17 mouse cellular contexts compared by ENCODE assay signal in genomic region chr16:13207649-13208048, GRCm38 (mm10). TPM values are rescaled to one million over a fixed set of nuclear protein-coding genes. Genes with fewer than 3 reads are reported as not detected.
DNase-seq lines count a peak whose midpoint lies in the region; TF ChIP-seq lines count a peak whose summit lies in the region.
"Had no signal": no experiment of that assay in that cellular context is flagged by ENCODE, and none has a peak within 500 bp of the region (broad histone marks: within the 10 kb centered on the region; RNA-seq: fewer than 3 reads in every experiment).

No protein-coding gene starts in this region.

- no peaks in the 10 kb centered on the region for H3K27me3 ChIP-seq in C2C12 (ENCODE audit: control insufficient read depth, insufficient read depth, insufficient read length)
- H3K27me3 ChIP-seq: embryonic facial prominence, embryonic 15.5 days; forebrain, embryonic 13.5 days; hindbrain, embryonic 12.5 days; lung, embryonic 15.5 days had no signal

- intact Hi-C loops in gastrocnemius, adult 2 months (cut with DNase I) = no loop called here
- intact Hi-C loops in left cerebral cortex, postnatal 10 days (cut with DNase I) = no loop called here
- intact Hi-C loops in left cerebral cortex, postnatal 14 days (cut with DNase I) = no loop called here

- no peak for TF ChIP-seq CTCF in gastrocnemius, adult 2 months (IDR thresholded peaks at IDR 0.05)
- no peak for TF ChIP-seq CTCF in C2C12 (IDR thresholded peaks at IDR 0.05; ENCODE audit: control insufficient read depth, insufficient read depth, insufficient read length)

- no peak overlapping the region for H3ac ChIP-seq in C2C12 (ENCODE audit: control insufficient read depth, insufficient read length, low read depth)

- no peaks in the 10 kb centered on the region for H3K79me3 ChIP-seq in C2C12 (ENCODE audit: low read depth)

- H3K36me3 ChIP-seq in C2C12 (ENCODE audit: control insufficient read depth, insufficient read depth) = no peaks in the 10 kb centered on the region
- H3K36me3 ChIP-seq: embryonic facial prominence, embryonic 15.5 days; hindbrain, embryonic 12.5 days; lung, embryonic 15.5 days had no signal

- DNase-seq in gastrocnemius, adult 2 months = no peak
- no peak for DNase-seq in gastrocnemius, adult 8-10 months (ENCODE audit: low spot score in 2 of 2)
- DNase-seq in left cerebral cortex, adult 11 months (ENCODE audit: low spot score) = peak; percentile 61
- DNase-seq in left cerebral cortex, postnatal 10 days (ENCODE audit: extremely low spot score in 1 of 2, low spot score in 2 of 2) = no peak
- DNase-seq in left cerebral cortex, postnatal 14 days (ENCODE audit: low spot score in 2 of 2) = peak; percentile 41 to 69
- no peak for DNase-seq in yolk sac, embryonic 10.5 days (ENCODE audit: low spot score)
- no peak for DNase-seq in adrenal gland, postnatal 25 days
- DNase-seq: adrenal gland, postnatal 10 days; B cell, adult 2 months; cerebellum, postnatal 25 days; kidney, adult 2 months; thymus, adult 18-20 months had no signal

- no peaks in the 10 kb centered on the region for H3K79me2 ChIP-seq in C2C12 (ENCODE audit: control insufficient read depth, insufficient read depth)

- peak overlapping the region; percentile 31; the same call in 1 of the 2 replicates for H3K27ac ChIP-seq in gastrocnemius, adult 2 months
- H3K27ac ChIP-seq: embryonic facial prominence, embryonic 15.5 days; forebrain, embryonic 13.5 days; hindbrain, embryonic 12.5 days; lung, embryonic 15.5 days had no signal

- no peak overlapping the region for H3K4me3 ChIP-seq in gastrocnemius, adult 2 months
- H3K4me3 ChIP-seq in C2C12 (ENCODE audit: insufficient read depth, poor library complexity, severe bottlenecking) = no peak overlapping the region
- H3K4me3 ChIP-seq: embryonic facial prominence, embryonic 15.5 days; forebrain, embryonic 13.5 days; hindbrain, embryonic 12.5 days; lung, embryonic 15.5 days had no signal

TF ChIP-seq in C2C12, 6 proteins besides CTCF, POLR2A, EP300 and RAD21:
- TF ChIP-seq MYOD1 (IDR thresholded peaks at IDR 0.05; ENCODE audit: control insufficient read depth, insufficient read length, low read depth) (peak; percentile 78), FOSL1 (IDR thresholded peaks at IDR 0.05; ENCODE audit: insufficient read depth, low read length, poor library complexity, severe bottlenecking) (no peak)

RNA-seq across cellular contexts. Expression of gene Mrtfb, which starts 48.6 kb away (rescaled TPM):
- total RNA-seq in gastrocnemius, adult 2 months (2021) = 10 to 100 TPM; 23.3 to 33.0 TPM
- 10 to 100 TPM; 24.7 to 25.9 (median 25.6) TPM for total RNA-seq in gastrocnemius, adult 8-10 months (2022)
- total RNA-seq in left cerebral cortex, postnatal 10 days (2021) = 100 to 1,000 TPM; 114 to 118 TPM
- 6.6 TPM for polyA plus RNA-seq in C2C12 (2012; fragmentation: generic; extraction: Trizol)
- total RNA-seq in left cerebral cortex, postnatal 14 days (2021) = 100 to 1,000 TPM; 161 to 175 TPM
- total RNA-seq in adrenal gland, postnatal 25 days (2021) = 36.9 and 49.1 TPM in 2 replicates

Comparison
In these comparisons a context has a peak if more than half of its experiments do, and no peak if none do; other contexts are left out.
1. DNase-seq: peak in left cerebral cortex, adult 11 months (single experiment) and left cerebral cortex, postnatal 14 days (2 of 2); none in gastrocnemius, adult 2 months (single experiment), gastrocnemius, adult 8-10 months (0 of 2), left cerebral cortex, postnatal 10 days (0 of 2), yolk sac, embryonic 10.5 days (single experiment) and adrenal gland, postnatal 25 days (single experiment).